Mouse (Mus musculus) lung, postnatal 0 days (tissue): ENCODE data around the gene Kif21a.

ENCODE experiments used
- CTCF ChIP-seq: IDR thresholded peaks from 2 replicates; pipeline ENCODE4 v1.5.1; 2016; ENCODE audit warnings: antibody characterized with exemption, mild to moderate bottlenecking
- EP300 ChIP-seq: IDR thresholded peaks from 2 replicates; pipeline ENCODE4 v1.6.1; 2016; ENCODE audit warnings: antibody characterized with exemption, mild to moderate bottlenecking, control low read depth

DNA sequence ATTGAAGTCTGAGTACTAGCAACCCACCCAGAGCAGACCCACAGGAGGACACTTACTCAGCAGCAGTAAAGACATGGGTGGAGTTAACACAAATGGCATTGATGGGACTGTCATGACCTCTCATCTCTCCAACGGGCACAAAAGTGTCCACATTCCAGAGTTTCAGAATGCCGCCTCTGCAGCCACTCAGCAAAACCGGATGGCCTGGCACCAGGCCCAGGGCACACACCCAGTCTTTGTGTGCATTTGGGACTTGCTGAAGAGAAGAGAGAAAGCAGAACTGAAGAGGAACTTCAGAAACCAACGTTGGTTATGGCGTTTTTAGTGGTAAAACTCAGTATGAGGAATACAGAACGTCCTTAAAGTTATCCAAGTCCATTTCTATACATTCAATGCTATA, 114.2 kb downstream of the Kif21a start:
- no peak for TF ChIP-seq CTCF
- no peak for TF ChIP-seq EP300
